Comparison of ENCODE assay signal across 23 mouse cellular contexts in genomic region chr19:59707106-59707505, GRCm38 (mm10).
DNase-seq lines count a peak whose midpoint lies in the region; ATAC-seq and TF ChIP-seq lines count a peak whose summit lies in the region.
"Had no signal": no experiment of that assay in that cellular context is flagged by ENCODE, and none has a peak within 500 bp of the region (broad histone marks: within the 10 kb centered on the region; RNA-seq: fewer than 3 reads in every experiment).

No protein-coding gene starts in this region.

- H3K27me3 ChIP-seq in ES-Bruce4 (ENCODE audit: control insufficient read depth, insufficient read depth, low read length, poor library complexity, severe bottlenecking) = no peaks in the 10 kb centered on the region
- no peaks in the 10 kb centered on the region for H3K27me3 ChIP-seq in intestine, embryonic 16.5 days (replicated peaks; ENCODE audit: control insufficient read depth, insufficient read depth, low read length)
- H3K27me3 ChIP-seq: CH12.LX; embryonic facial prominence, embryonic 12.5 days; forebrain, embryonic 13.5 days; forebrain, embryonic 15.5 days had no signal

- no peak for ATAC-seq in intestine, embryonic 16.5 days
- ATAC-seq: activated CD4-positive, CD25-positive, alpha-beta regulatory T cell, adult 4 months; CD4-positive, CD25-positive, alpha-beta regulatory T cell, adult 4 months; forebrain, embryonic 13.5 days; forebrain, embryonic 15.5 days; forebrain, postnatal 0 days had no signal

- H3K9ac ChIP-seq in ES-Bruce4 (ENCODE audit: low read depth, poor library complexity, severe bottlenecking) = no peak overlapping the region
- no peak overlapping the region for H3K9ac ChIP-seq in ES-E14 (ENCODE audit: insufficient read depth, low read depth, low read length, poor library complexity, severe bottlenecking)
- H3K9ac ChIP-seq in intestine, embryonic 16.5 days (ENCODE audit: low read depth, low read length) = no peak overlapping the region
- H3K9ac ChIP-seq: embryonic facial prominence, embryonic 12.5 days; forebrain, embryonic 13.5 days; forebrain, embryonic 15.5 days; forebrain, postnatal 0 days had no signal

- TF ChIP-seq EP300 in ES-Bruce4 (IDR thresholded peaks at IDR 0.05; ENCODE audit: insufficient read depth, low read depth, low read length) = peak; percentile 90

- H3K4me3 ChIP-seq in ES-Bruce4 (ENCODE audit: low read depth, low read length) (no peak overlapping the region), ES-E14 (ENCODE audit: insufficient read depth in 1 of 2, low read depth in 1 of 2, low read length in 2 of 2, poor library complexity in 1 of 2, severe bottlenecking in 1 of 2) (no peak overlapping the region)
- H3K4me3 ChIP-seq in intestine, embryonic 16.5 days (ENCODE audit: low read length) = no peak overlapping the region
- H3K4me3 ChIP-seq: embryonic facial prominence, embryonic 10.5 days; embryonic facial prominence, embryonic 12.5 days; forebrain, embryonic 13.5 days; forebrain, embryonic 15.5 days had no signal

- 71% methylated on average over 5 of the region's 5 CpGs for WGBS in intestine, embryonic 16.5 days

- in situ Hi-C loops in ES-E14 (cut with MboI; ENCODE audit: low sequenced_read_pairs in 2 of 2, unreplicated experiment in 2 of 2) = no loop called here

- H3K36me3 ChIP-seq in ES-Bruce4 (ENCODE audit: control insufficient read depth, insufficient read depth, low read length, poor library complexity, severe bottlenecking) (no peaks in the 10 kb centered on the region), ES-E14 (ENCODE audit: control insufficient read depth, insufficient read depth, low read length, poor library complexity, severe bottlenecking) (no peaks in the 10 kb centered on the region)
- H3K36me3 ChIP-seq in intestine, embryonic 16.5 days (ENCODE audit: control insufficient read depth, insufficient read depth, low read length) = no peaks in the 10 kb centered on the region
- H3K36me3 ChIP-seq: embryonic facial prominence, embryonic 10.5 days; embryonic facial prominence, embryonic 12.5 days; forebrain, embryonic 15.5 days had no signal

- TF ChIP-seq CTCF in ES-Bruce4 (IDR thresholded peaks at IDR 0.05; ENCODE audit: low read depth, low read length) = no peak

- no peak overlapping the region for H3K4me2 ChIP-seq in intestine, embryonic 16.5 days (ENCODE audit: low read depth, low read length)
- H3K4me2 ChIP-seq: embryonic facial prominence, embryonic 12.5 days; forebrain, embryonic 13.5 days; forebrain, embryonic 15.5 days had no signal

- TF ChIP-seq POLR2A in ES-Bruce4 (IDR thresholded peaks at IDR 0.05; ENCODE audit: insufficient read depth, low read length) = no peak

- DNase-seq in ES-E14 (ENCODE audit: low read depth, low spot score) (peak; percentile 77), WW6 (ENCODE audit: low read depth, low spot score) (peak; percentile 22)
- DNase-seq in left cerebral cortex, adult 18-20 months (ENCODE audit: low spot score in 2 of 2) = no peak
- DNase-seq in frontal cortex, postnatal 25 days (ENCODE audit: low spot score in 2 of 2) = no peak
- DNase-seq: adrenal gland, adult 8-10 months; adrenal gland, postnatal 14 days; adrenal gland, postnatal 36 days; B cell, adult 2 months; cerebellum, adult 11-12 months; cerebellum, adult 2 months; cerebellum, adult 9-10 months; cerebellum, postnatal 10 days; cerebellum, postnatal 25 days; forebrain, postnatal 0 days had no signal

- H3K9me3 ChIP-seq in ES-Bruce4 (replicated peaks; ENCODE audit: control insufficient read depth, insufficient read depth, low read length, poor library complexity, severe bottlenecking) = no peaks in the 10 kb centered on the region
- no peaks in the 10 kb centered on the region for H3K9me3 ChIP-seq in ES-E14 (ENCODE audit: control insufficient read depth, insufficient read depth, low read depth, low read length)
- H3K9me3 ChIP-seq in intestine, embryonic 16.5 days (ENCODE audit: control insufficient read depth, low read length) = no peaks in the 10 kb centered on the region
- H3K9me3 ChIP-seq: embryonic facial prominence, embryonic 10.5 days; embryonic facial prominence, embryonic 12.5 days; forebrain, embryonic 13.5 days; forebrain, embryonic 15.5 days had no signal

- H3K27ac ChIP-seq in ES-Bruce4 (ENCODE audit: insufficient read depth, low read length) (no peak overlapping the region), ES-E14 (ENCODE audit: insufficient read depth, low read depth, low read length, poor library complexity, severe bottlenecking) (no peak overlapping the region)
- H3K27ac ChIP-seq in intestine, embryonic 16.5 days (ENCODE audit: low read length) = no peak overlapping the region
- H3K27ac ChIP-seq: embryonic facial prominence, embryonic 10.5 days; embryonic facial prominence, embryonic 12.5 days; forebrain, embryonic 13.5 days; forebrain, embryonic 15.5 days had no signal

- H3K4me1 ChIP-seq in ES-Bruce4 (ENCODE audit: control insufficient read depth, insufficient read depth, low read length) = peaks cover 4% of the 10 kb centered on the region
- peaks cover 0 to 9% of the 10 kb centered on the region in 2 experiments; a peak in 1 of 4 replicates for H3K4me1 ChIP-seq in ES-E14 (ENCODE audit: control insufficient read depth in 2 of 2, insufficient read depth in 2 of 2, low read length in 2 of 2, poor library complexity in 1 of 2)
- H3K4me1 ChIP-seq in intestine, embryonic 16.5 days (ENCODE audit: control insufficient read depth, insufficient read depth, low read length) = no peaks in the 10 kb centered on the region
- H3K4me1 ChIP-seq: embryonic facial prominence, embryonic 10.5 days; embryonic facial prominence, embryonic 12.5 days had no signal

TF ChIP-seq in ES-E14, 5 proteins besides CTCF, POLR2A, EP300 and RAD21:
- TF ChIP-seq ZC3H11A (IDR thresholded peaks at IDR 0.05; ENCODE audit: borderline replicate concordance, low read depth, low read length) (no peak), MAFK (IDR thresholded peaks at IDR 0.05; ENCODE audit: insufficient read depth, low read depth, low read length) (no peak), ZNF384 (IDR thresholded peaks at IDR 0.05; ENCODE audit: low read depth, low read length) (no peak), HCFC1 (IDR thresholded peaks at IDR 0.05; ENCODE audit: borderline replicate concordance, insufficient read depth, low read length) (no peak), CHD2 (IDR thresholded peaks at IDR 0.05; ENCODE audit: low read depth, low read length) (no peak)

Comparison
In these comparisons a context has a peak if more than half of its experiments do, and no peak if none do; other contexts are left out.
1. DNase-seq: peak in ES-E14 (single experiment) and WW6 (single experiment); none in left cerebral cortex, adult 18-20 months (0 of 2) and frontal cortex, postnatal 25 days (0 of 2).